Mouse (Mus musculus): ENCODE data around the gene Katnb1. TPM values are rescaled to one million over a fixed set of nuclear protein-coding genes. Genes with fewer than 3 reads are reported as not detected.

Katnb1 gene
- 49.1 and 57.4 TPM in 2 replicates for polyA plus RNA-seq (2012; rRNA removed)

GRCm38 (mm10) chr8:95080381-95081341 lies at the start of gene Katnb1:
Gene Katnb1 (plus strand): TSS chr8:95081186.

GRCm38 (mm10) chr8:95054927-95055510 lies 26.0 kb upstream of the Katnb1 start, which contains the start of gene Drc7:
Gene Drc7 (plus strand): TSS chr8:95055103.

Other genes with a start within 250 kb of the Katnb1 start
- 55.4 and 57.2 TPM in 2 replicates for gene Coq9, start 242.9 kb upstream of the Katnb1 start, polyA plus RNA-seq (2012; rRNA removed)
- gene Ciapin1, start 242.8 kb upstream of the Katnb1 start, polyA plus RNA-seq (2012; rRNA removed): 58.0 and 61.1 TPM in 2 replicates
- 111 and 114 TPM in 2 replicates for gene Polr2c, start 223.7 kb upstream of the Katnb1 start, polyA plus RNA-seq (2012; rRNA removed)
- 118 and 120 TPM in 2 replicates for gene Dok4, start 204.9 kb upstream of the Katnb1 start, polyA plus RNA-seq (2012; rRNA removed)
- gene Ccdc102a, start 163.1 kb upstream of the Katnb1 start, polyA plus RNA-seq (2012; rRNA removed): 5.9 and 6.8 TPM in 2 replicates
- 0.13 TPM in 2 replicates for gene Adgrg5, start 157.5 kb upstream of the Katnb1 start, polyA plus RNA-seq (2012; rRNA removed)
- 235 and 266 TPM in 2 replicates for gene Adgrg1, start 106.4 kb upstream of the Katnb1 start, polyA plus RNA-seq (2012; rRNA removed)
- 1.5 and 2.0 TPM in 2 replicates for gene Adgrg3, start 63.5 kb upstream of the Katnb1 start, polyA plus RNA-seq (2012; rRNA removed)
- 3.4 and 4.0 TPM in 2 replicates for gene Drc7, start 26.1 kb upstream of the Katnb1 start, polyA plus RNA-seq (2012; rRNA removed)
- 38.4 and 40.3 TPM in 2 replicates for gene Kifc3, start 121.6 kb downstream of the Katnb1 start, polyA plus RNA-seq (2012; rRNA removed)
- 0.74 and 0.76 TPM in 2 replicates for gene Cngb1, start 225.4 kb downstream of the Katnb1 start, polyA plus RNA-seq (2012; rRNA removed)
- 3.5 and 4.3 TPM in 2 replicates for gene Tepp, start 229.4 kb downstream of the Katnb1 start, polyA plus RNA-seq (2012; rRNA removed)

Data from central nervous system, embryonic 18 days (tissue).